Mouse (Mus musculus) mouse embryonic stem cell (cell line): ENCODE results near the gene Pex19.

ENCODE experiments used
- in situ Hi-C, 2 experiments: fragments of 300-500 bp; cut with MboI; formaldehyde crosslinking; loops; 1 replicate in 1 of 2; 3 replicates in 1 of 2; pipeline ENCODE4 v1.14.3; 2019 to 2020; ENCODE audit warnings: low sequenced_read_pairs in 2 of 2, low pct_unique_long_range_greater_than_20kb in 1 of 2, mixed read lengths in 1 of 2; ENCODE audit not compliant: unreplicated experiment in 1 of 2

Pex19 gene

GRCm38 (mm10) chr1:172126376-172127347 is at the start of gene Pex19:
Gene Pex19, plus strand, starts transcription at chr1:172126755.
- in situ Hi-C loops: no loop called here

GRCm38 (mm10) chr1:172077981-172078380 is 48.6 kb upstream of the Pex19 start:
- in situ Hi-C loops: no loop called here

GRCm38 (mm10) chr1:172082101-172082898 is 44.3 kb upstream of the Pex19 start, which contains the start of the genes Copa and Ncstn:
Gene Copa, plus strand, starts transcription at chr1:172082529.
Gene Ncstn, minus strand, starts transcription at chr1:172082795.
- in situ Hi-C loops: no loop called here

GRCm38 (mm10) chr1:172082899-172083445 is 43.6 kb upstream of the Pex19 start:
- in situ Hi-C loops: no loop called here

- in situ Hi-C loops: no loop called here
Observed at GRCm38 (mm10) chr1:172093522-172093921, 33.0 kb upstream of the Pex19 start.

GRCm38 (mm10) chr1:172094295-172094694 is 32.3 kb upstream of the Pex19 start:
- in situ Hi-C loops: no loop called here

GRCm38 (mm10) chr1:172095202-172095601 is 31.4 kb upstream of the Pex19 start:
- in situ Hi-C loops: no loop called here

- in situ Hi-C loops: no loop called here
Observed at GRCm38 (mm10) chr1:172099325-172100033, 27.1 kb upstream of the Pex19 start.

GRCm38 (mm10) chr1:172103619-172104018 is 22.9 kb upstream of the Pex19 start:
- in situ Hi-C loops: no loop called here

GRCm38 (mm10) chr1:172105101-172105500 is 21.5 kb upstream of the Pex19 start:
- in situ Hi-C loops: no loop called here

- in situ Hi-C loops: no loop called here
Observed at GRCm38 (mm10) chr1:172107777-172108477, 18.6 kb upstream of the Pex19 start.

- in situ Hi-C loops: no loop called here
Observed at GRCm38 (mm10) chr1:172116948-172117347, 9.6 kb upstream of the Pex19 start.

- in situ Hi-C loops: no loop called here
Observed at GRCm38 (mm10) chr1:172119100-172119499, 7.5 kb upstream of the Pex19 start.

- in situ Hi-C loops: no loop called here
Observed at GRCm38 (mm10) chr1:172119720-172120119, 6.8 kb upstream of the Pex19 start.

- in situ Hi-C loops: no loop called here
Observed at GRCm38 (mm10) chr1:172122671-172123070, 3.9 kb upstream of the Pex19 start.

GRCm38 (mm10) chr1:172124572-172124971 is 2.0 kb upstream of the Pex19 start:
- in situ Hi-C loops: no loop called here

GRCm38 (mm10) chr1:172127487-172127886 is 932 bp downstream of the Pex19 start:
- in situ Hi-C loops: no loop called here

- in situ Hi-C loops: no loop called here
Observed at GRCm38 (mm10) chr1:172128563-172128962, 2.0 kb downstream of the Pex19 start.
